Mouse (Mus musculus) lung, embryonic 16.5 days (tissue): ENCODE results near the gene Npnt. TPM values are rescaled to one million over a fixed set of nuclear protein-coding genes. Genes with fewer than 3 reads are reported as not detected.
A peak's percentile ranks its signal among the peaks of the same experiment; 100 is the strongest.

ENCODE experiments used
- ATAC-seq: fragments of 200-750 bp; cut with Nextera tagmentation; 2 replicates; pipeline ENCODE4 v1.8.0; 2017; ENCODE audit warnings: low read depth, mild to moderate bottlenecking, moderate library complexity
- H3K27ac ChIP-seq: fragments of 300-500 bp; sonication (generic); 2 replicates; pipeline ENCODE4 v1.5.1; 2014; ENCODE audit warnings: mild to moderate bottlenecking, control low read depth, low read length
- H3K27me3 ChIP-seq: fragments of 300-500 bp; sonication (generic); 2 replicates; pipeline ENCODE4 v1.6.1; 2014; ENCODE audit warnings: low read depth, low read length, mixed read lengths; ENCODE audit not compliant: control insufficient read depth, insufficient read depth
- H3K36me3 ChIP-seq: fragments of 300-500 bp; sonication (generic); 2 replicates; pipeline ENCODE4 v1.6.1; 2014; ENCODE audit warnings: low read length; ENCODE audit not compliant: control insufficient read depth, insufficient read depth
- H3K4me1 ChIP-seq: fragments of 300-500 bp; sonication (generic); replicated peaks from 2 replicates; pipeline ENCODE4 v1.6.1; 2014; ENCODE audit warnings: low read length, mixed read lengths; ENCODE audit not compliant: control insufficient read depth, insufficient read depth
- H3K4me2 ChIP-seq: fragments of 300-500 bp; sonication (generic); 2 replicates; pipeline ENCODE4 v1.6.1; 2014; ENCODE audit warnings: low read depth, low read length, control low read depth
- H3K4me3 ChIP-seq: fragments of 300-500 bp; sonication (generic); 2 replicates; pipeline ENCODE4 v1.5.1; 2014; ENCODE audit warnings: mild to moderate bottlenecking, low read length, control low read depth
- H3K9ac ChIP-seq: fragments of 300-500 bp; sonication (generic); 2 replicates; pipeline ENCODE4 v1.6.1; 2014; ENCODE audit warnings: low read length, control low read depth
- H3K9me3 ChIP-seq: fragments of 300-500 bp; sonication (generic); 2 replicates; pipeline ENCODE4 v1.6.1; 2016; ENCODE audit warnings: low read length; ENCODE audit not compliant: control insufficient read depth
- WGBS: fragments of 180-500 bp; shearing (Covaris S2); extraction: QIAGEN DNeasy Blood & Tissue Kit; methylation state at CpG from one replicate; pipeline ENCODE4 v1.1.7; 2014; 5-methylcytosine and 5-hydroxymethylcytosine counted together
- polyA plus RNA-seq: library from polyadenylated mRNA; unstranded; fragments of >200 nt; fragmentation: Nextera tagmentation; extraction: Ambion mirVana; gene quantifications from 2 replicates; pipeline ENCODE4 v1.2.1, GENCODE M21; 2015

Npnt gene
- polyA plus RNA-seq, 1 experiment from 2014 or later: 135 TPM

DNA sequence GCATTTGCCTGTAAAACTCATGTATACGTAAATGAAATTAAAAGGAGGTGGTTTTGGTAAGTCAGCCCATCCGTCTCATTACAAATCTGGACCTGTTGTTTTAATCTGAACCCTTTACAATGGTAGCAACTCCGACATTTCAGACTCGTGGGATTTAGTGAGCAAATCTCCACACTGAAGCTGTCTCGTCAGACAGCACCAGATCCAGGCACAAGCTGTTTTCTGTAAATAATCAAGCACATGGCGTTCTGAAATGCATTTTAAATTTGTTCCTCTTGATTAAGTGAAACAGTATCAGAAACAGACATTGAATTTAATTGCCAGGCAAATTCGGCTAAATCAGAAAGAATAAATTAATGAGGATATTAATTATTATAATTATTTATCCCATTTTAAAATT, 100.4 kb downstream of the Npnt start:
- WGBS: 70% methylated on average over 7 of the region's 7 CpGs
- ATAC-seq: no peak
- Histone ChIP-seq H3K9me3 (no peaks in the 10 kb centered on the region), H3K4me1 (peaks cover 13% of the 10 kb centered on the region), H3K4me3 (no peak overlapping the region), H3K9ac (no peak overlapping the region), H3K27ac (no peak overlapping the region), H3K27me3 (no peaks in the 10 kb centered on the region), H3K36me3 (no peaks in the 10 kb centered on the region), H3K4me2 (no peak overlapping the region)

DNA sequence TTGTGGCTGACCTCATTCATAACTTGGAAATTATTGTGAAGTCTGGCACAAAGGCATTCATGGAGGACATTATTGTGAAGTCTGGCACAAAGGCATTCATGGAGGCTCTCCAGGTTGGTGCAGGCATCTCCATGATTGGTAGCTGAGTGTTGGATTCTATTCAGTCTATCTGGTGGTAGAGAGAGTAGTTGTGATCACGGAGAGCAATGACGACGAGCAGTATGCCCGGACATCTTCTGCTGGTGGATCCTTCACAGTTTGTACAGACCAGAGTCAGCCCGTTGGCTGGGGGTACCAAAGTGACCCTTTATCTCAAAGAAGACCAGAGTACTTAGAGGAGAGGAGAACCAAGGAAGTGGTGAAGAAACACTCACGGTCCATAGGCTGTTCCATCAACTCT, 107.4 kb downstream of the Npnt start:
- H3K9me3 ChIP-seq: no peaks in the 10 kb centered on the region
- ATAC-seq: no peak
- no peak overlapping the region for H3K4me3 ChIP-seq
- no peaks in the 10 kb centered on the region for H3K4me1 ChIP-seq
- no peak overlapping the region for H3K27ac ChIP-seq
- WGBS: 94% methylated on average over 6 of the region's 6 CpGs
- H3K27me3 ChIP-seq: no peaks in the 10 kb centered on the region
- H3K9ac ChIP-seq: no peak overlapping the region
- peaks cover 18% of the 10 kb centered on the region for H3K36me3 ChIP-seq
- no peak overlapping the region for H3K4me2 ChIP-seq

DNA sequence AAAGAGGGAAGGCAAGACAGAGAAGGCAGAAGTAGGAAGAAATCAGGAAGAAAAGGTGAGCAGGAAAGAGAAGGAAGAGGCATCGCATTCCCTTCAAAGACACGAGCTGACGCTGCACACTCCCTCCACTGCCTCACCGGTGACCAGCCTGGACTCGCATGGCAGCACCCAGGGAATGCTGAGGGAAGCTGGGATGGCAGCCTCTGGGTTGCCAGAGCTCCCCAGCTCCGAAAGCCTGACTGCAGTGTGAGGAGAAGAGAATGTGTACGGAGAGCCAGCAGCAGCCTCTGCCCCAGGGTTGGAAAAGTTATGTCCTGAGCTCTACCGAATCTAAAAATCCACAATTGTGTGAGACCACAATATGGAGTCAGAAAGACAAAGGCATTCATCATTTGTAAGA, 110.6 kb downstream of the Npnt start:
- no peak for ATAC-seq
- Histone ChIP-seq H3K9ac (no peak overlapping the region), H3K27me3 (no peaks in the 10 kb centered on the region), H3K9me3 (no peaks in the 10 kb centered on the region), H3K4me3 (no peak overlapping the region), H3K4me1 (no peaks in the 10 kb centered on the region; the same call in 1 of the 2 replicates), H3K27ac (no peak overlapping the region), H3K36me3 (peaks cover 20% of the 10 kb centered on the region), H3K4me2 (no peak overlapping the region)
- WGBS: 92% methylated on average over 8 of the region's 8 CpGs

DNA sequence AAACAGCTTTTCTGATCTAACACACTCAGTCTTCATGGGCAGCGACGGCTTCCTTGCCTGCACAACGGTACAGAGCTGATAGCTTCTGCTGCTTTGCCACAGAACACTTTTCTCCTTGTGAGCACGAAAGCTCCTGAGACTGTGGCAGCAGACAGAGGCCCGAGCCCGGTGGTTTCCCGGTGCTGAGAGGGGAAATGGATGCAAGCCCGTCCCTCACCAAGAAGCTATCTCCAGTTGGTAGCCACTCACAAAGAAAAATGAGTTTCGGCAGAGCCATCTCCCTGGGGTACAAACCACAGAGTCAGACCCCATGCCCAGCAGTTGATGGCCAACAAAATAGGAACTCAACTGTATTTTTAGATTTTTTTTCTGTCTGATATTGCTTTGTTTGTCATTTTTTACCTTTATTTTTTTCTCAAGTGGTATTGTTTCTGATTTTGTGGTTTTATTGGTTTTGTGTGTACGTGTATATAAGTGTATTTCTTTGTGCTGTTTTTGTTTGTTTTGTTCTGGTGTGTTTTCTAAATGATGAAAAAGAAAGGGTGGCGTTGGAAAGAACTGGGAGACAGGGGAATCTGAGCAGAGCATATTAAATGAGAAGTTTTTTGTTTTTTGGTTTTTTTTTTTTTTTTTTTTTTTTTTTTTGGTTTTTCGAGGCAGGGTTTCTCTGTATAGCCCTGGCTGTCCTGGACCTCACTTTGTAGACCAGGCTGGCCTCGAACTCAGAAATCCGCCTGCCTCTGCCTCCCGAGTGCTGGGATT, 111.3 kb downstream of the Npnt start:
- no peak overlapping the region for H3K4me3 ChIP-seq
- no peak overlapping the region for H3K9ac ChIP-seq
- H3K4me1 ChIP-seq: no peaks in the 10 kb centered on the region; the same call in 1 of the 2 replicates
- ATAC-seq: no peak
- peaks cover 20% of the 10 kb centered on the region for H3K36me3 ChIP-seq
- no peak overlapping the region for H3K27ac ChIP-seq
- H3K4me2 ChIP-seq: no peak overlapping the region
- H3K27me3 ChIP-seq: no peaks in the 10 kb centered on the region
- H3K9me3 ChIP-seq: no peaks in the 10 kb centered on the region
- 90% methylated on average over 15 of the region's 15 CpGs for WGBS

DNA sequence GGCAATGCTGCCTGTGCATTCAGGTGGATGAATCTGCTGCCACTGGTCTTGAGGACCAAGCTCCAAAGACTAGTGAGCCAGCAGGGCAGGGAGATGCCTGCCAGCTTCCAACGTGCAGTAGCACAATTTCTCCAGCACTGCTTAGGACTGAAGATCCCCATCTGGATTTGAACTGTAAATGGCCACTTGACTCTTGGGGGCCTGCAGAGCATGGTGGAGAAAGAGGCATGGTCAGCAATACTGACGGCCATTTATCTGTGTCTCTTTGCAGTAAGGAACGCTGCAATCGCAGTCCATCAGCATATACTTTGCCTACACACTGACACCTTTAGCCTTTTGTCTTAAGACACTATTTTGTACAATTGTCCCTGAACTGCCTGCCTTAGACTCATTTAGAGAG, 113.0 kb downstream of the Npnt start:
- no peaks in the 10 kb centered on the region for H3K9me3 ChIP-seq
- H3K36me3 ChIP-seq: peaks cover 20% of the 10 kb centered on the region
- H3K4me2 ChIP-seq: no peak overlapping the region
- no peak for ATAC-seq
- H3K4me3 ChIP-seq: no peak overlapping the region
- H3K27ac ChIP-seq: no peak overlapping the region
- no peak overlapping the region for H3K9ac ChIP-seq
- no peaks in the 10 kb centered on the region for H3K27me3 ChIP-seq
- no peaks in the 10 kb centered on the region; the same call in 1 of the 2 replicates for H3K4me1 ChIP-seq
- WGBS: 81% methylated on average over 4 of the region's 4 CpGs

DNA sequence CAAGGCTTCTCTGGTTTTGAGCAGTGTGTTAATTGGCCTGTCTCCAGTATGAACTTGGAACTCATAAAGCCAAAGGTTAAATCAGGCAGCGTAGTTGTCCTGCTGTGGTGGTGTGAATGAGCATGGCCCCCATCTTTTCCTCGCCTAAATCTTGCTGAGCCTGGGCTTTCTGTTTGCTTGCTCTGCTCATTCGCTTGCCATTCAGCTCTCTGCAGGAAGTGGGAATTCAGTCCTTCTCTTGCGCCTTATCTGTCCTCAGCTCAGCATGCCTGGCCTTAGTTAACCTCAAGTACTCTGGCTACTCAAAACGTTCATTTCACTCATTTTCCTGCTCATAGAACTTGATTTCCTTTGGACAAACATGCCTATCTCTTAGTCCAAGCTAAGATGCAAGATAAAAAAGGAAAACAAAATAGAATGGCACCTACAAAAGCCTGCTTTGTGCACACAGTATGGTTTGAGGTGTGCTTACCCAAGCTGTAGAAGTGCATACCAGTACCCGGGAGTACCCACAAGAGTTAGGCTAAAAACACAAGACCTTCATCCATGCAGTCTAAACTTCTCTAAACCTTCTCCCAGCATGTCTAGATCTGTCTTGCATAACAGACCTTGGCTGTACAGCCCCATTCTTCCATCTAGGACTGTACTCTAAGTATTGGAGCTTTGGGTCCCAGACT, 114.8 kb downstream of the Npnt start:
- Histone ChIP-seq H3K36me3 (peaks cover 17% of the 10 kb centered on the region), H3K4me2 (no peak overlapping the region), H3K27ac (peak overlapping the region; percentile 45; the same call in 1 of the 2 replicates), H3K27me3 (no peaks in the 10 kb centered on the region), H3K4me1 (peaks cover 3% of the 10 kb centered on the region; the same call in 1 of the 2 replicates), H3K9ac (no peak overlapping the region), H3K9me3 (no peaks in the 10 kb centered on the region), H3K4me3 (no peak overlapping the region)
- ATAC-seq: peak; percentile 74
- WGBS: 53% methylated on average over 6 of the region's 6 CpGs

Other genes with a start within 250 kb of the Npnt start
- gene Ints12, start 141.5 kb upstream of the Npnt start, polyA plus RNA-seq: 20.5 and 24.3 TPM in 2 replicates
- 6.8 and 7.8 TPM in 2 replicates for gene Gstcd, start 141.7 kb upstream of the Npnt start, polyA plus RNA-seq